Mouse (Mus musculus) ovary, adult 18-20 months (tissue): ENCODE measurements around the gene Tsc22d1.

Source experiments
- DNase-seq: peaks from one replicate; pipeline ENCODE4 v3.0.0; 2022; ENCODE audit warnings: low spot score, mixed read lengths

Tsc22d1 gene

GRCm38 (mm10) chr14:76487609-76488008 lies 72.8 kb downstream of the Tsc22d1 start:
- DNase-seq, result no peak

- no peak for DNase-seq
Observed at GRCm38 (mm10) chr14:76488101-76489044, 73.6 kb downstream of the Tsc22d1 start.

GRCm38 (mm10) chr14:76489128-76489527 lies 74.4 kb downstream of the Tsc22d1 start:
- DNase-seq, result no peak

- no peak for DNase-seq
Observed at GRCm38 (mm10) chr14:76495022-76495421, 80.3 kb downstream of the Tsc22d1 start.

- no peak for DNase-seq
Observed at GRCm38 (mm10) chr14:76497187-76497586, 82.4 kb downstream of the Tsc22d1 start.

- DNase-seq, result no peak
Observed at GRCm38 (mm10) chr14:76498210-76498609, 83.4 kb downstream of the Tsc22d1 start.

- no peak for DNase-seq
Observed at GRCm38 (mm10) chr14:76499492-76499891, 84.7 kb downstream of the Tsc22d1 start.

- no peak for DNase-seq
Observed at GRCm38 (mm10) chr14:76500036-76500435, 85.3 kb downstream of the Tsc22d1 start.

GRCm38 (mm10) chr14:76503231-76503851 lies 88.6 kb downstream of the Tsc22d1 start:
- no peak for DNase-seq

GRCm38 (mm10) chr14:76504121-76504737 lies 89.5 kb downstream of the Tsc22d1 start:
- DNase-seq, result peak; percentile 94

- no peak for DNase-seq
Observed at GRCm38 (mm10) chr14:76505101-76505438, 90.3 kb downstream of the Tsc22d1 start.

GRCm38 (mm10) chr14:76505439-76506220 lies 90.9 kb downstream of the Tsc22d1 start:
- DNase-seq, result peak; percentile 87

- DNase-seq, result no peak
Observed at GRCm38 (mm10) chr14:76506425-76507205, 91.9 kb downstream of the Tsc22d1 start.

- DNase-seq, result no peak
Observed at GRCm38 (mm10) chr14:76507357-76507756, 92.6 kb downstream of the Tsc22d1 start.

- DNase-seq, result no peak
Observed at GRCm38 (mm10) chr14:76507804-76508500, 93.2 kb downstream of the Tsc22d1 start.

- DNase-seq, result no peak
Observed at GRCm38 (mm10) chr14:76508701-76509100, 93.9 kb downstream of the Tsc22d1 start.

- DNase-seq, result no peak
Observed at GRCm38 (mm10) chr14:76511971-76512370, 97.2 kb downstream of the Tsc22d1 start.

GRCm38 (mm10) chr14:76513395-76514049 lies 98.8 kb downstream of the Tsc22d1 start:
- no peak for DNase-seq

GRCm38 (mm10) chr14:76514050-76514585 lies 99.4 kb downstream of the Tsc22d1 start:
- DNase-seq, result no peak

GRCm38 (mm10) chr14:76515620-76516019 lies 100.9 kb downstream of the Tsc22d1 start:
- DNase-seq, result no peak
